Mouse (Mus musculus): ENCODE data around the gene Mgst2. TPM values are rescaled to one million over a fixed set of nuclear protein-coding genes. Genes with fewer than 3 reads are reported as not detected.

Gene Mgst2
- total RNA-seq, 2 experiments from 2014 or later: 0.60 to 0.87 TPM

- no peak for DNase-seq (ENCODE audit: low spot score in 2 of 2)
These were observed 71.9 kb downstream of the Mgst2 start for GRCm38 (mm10) chr3:51731949-51732636.

Other genes starting within 250 kb of the Mgst2 start
- 10 to 100 TPM; 47.1 to 49.9 TPM for gene Naa15, start 245.2 kb upstream of the Mgst2 start, total RNA-seq (2021)
- gene Rab33b, start 176.4 kb upstream of the Mgst2 start, total RNA-seq (2021): 10 to 100 TPM; 26.3 to 30.0 TPM
- gene Setd7, start 99.5 kb upstream of the Mgst2 start, total RNA-seq (2021): 10 to 100 TPM; 56.2 to 62.3 TPM